Mouse (Mus musculus): ENCODE measurements around the gene Agk.
A peak's percentile ranks its signal among the peaks of the same experiment; 100 is the strongest.

DNA sequence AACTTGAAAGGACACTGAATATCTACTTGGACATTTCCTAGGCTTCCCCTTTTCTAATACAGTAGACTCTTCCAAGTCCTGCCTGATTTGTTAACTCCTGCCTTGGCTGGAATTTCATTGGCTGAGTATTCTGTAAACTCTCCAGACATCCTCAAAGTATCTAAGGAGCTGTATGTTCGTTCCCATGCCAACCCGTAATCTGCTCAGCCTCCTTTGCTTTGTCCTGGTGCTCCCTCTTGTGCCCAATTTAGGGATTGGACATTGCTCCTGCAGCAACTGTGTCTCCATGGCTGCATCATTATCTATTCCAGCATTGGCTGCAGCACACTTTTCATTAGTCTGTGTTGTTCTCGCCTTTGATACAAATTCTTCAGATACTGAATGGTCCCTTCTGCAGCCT is 68.2 kb downstream of the Agk start:
- TF ChIP-seq CTCF (IDR thresholded peaks at IDR 0.05; ENCODE audit: control insufficient read depth, insufficient read depth, insufficient read length) (peak; percentile 38), MYOD1 (IDR thresholded peaks at IDR 0.05; ENCODE audit: control insufficient read depth, insufficient read length, low read depth) (no peak), MYOG (IDR thresholded peaks at IDR 0.05; ENCODE audit: control insufficient read depth, extremely low read depth, insufficient read length) (no peak), USF1 (IDR thresholded peaks at IDR 0.05; ENCODE audit: low read depth) (no peak)
